Mouse (Mus musculus) heart, adult 2 months (tissue): ENCODE measurements around the gene Dgat2.
A peak's percentile ranks its signal among the peaks of the same experiment; 100 is the strongest.

Source experiments
- CTCF ChIP-seq: fragments of 200-600 bp; IDR thresholded peaks from 2 replicates; pipeline ENCODE4 v1.8.1; 2022; ENCODE audit warnings: antibody characterized with exemption, mild to moderate bottlenecking, moderate library complexity
- POLR2A ChIP-seq: fragments of 200-500 bp; IDR thresholded peaks from 2 replicates; pipeline ENCODE4 v1.6.1; 2011; ENCODE audit warnings: mild to moderate bottlenecking, low read depth, low read length, control low read depth; ENCODE audit not compliant: insufficient read depth

- no peak for TF ChIP-seq CTCF
- TF ChIP-seq POLR2A, result 0 out of 2 replicates have a peak, but pooled peaks have one; percentile 30
Observed at GRCm38 (mm10) chr7:99177386-99177785, 5.1 kb downstream of the Dgat2 start.
